Mouse (Mus musculus) adrenal gland, postnatal 36 days (tissue): Measurements from ENCODE around the gene Ankmy1. TPM values are rescaled to one million over a fixed set of nuclear protein-coding genes. Genes with fewer than 3 reads are reported as not detected.

Experiments used
- DNase-seq, 2 experiments: peaks; one replicate each; pipeline ENCODE4 v3.0.0; 2021; ENCODE audit warnings: mixed read lengths in 1 of 2
- total RNA-seq, 2 experiments: library from RNA; stranded (reverse); gene quantifications; 2 replicates each; pipeline ENCODE4 v1.2.3; 2021

Gene Ankmy1
- total RNA-seq, 2 experiments from 2014 or later = 0.93 to 1.0 TPM

DNA sequence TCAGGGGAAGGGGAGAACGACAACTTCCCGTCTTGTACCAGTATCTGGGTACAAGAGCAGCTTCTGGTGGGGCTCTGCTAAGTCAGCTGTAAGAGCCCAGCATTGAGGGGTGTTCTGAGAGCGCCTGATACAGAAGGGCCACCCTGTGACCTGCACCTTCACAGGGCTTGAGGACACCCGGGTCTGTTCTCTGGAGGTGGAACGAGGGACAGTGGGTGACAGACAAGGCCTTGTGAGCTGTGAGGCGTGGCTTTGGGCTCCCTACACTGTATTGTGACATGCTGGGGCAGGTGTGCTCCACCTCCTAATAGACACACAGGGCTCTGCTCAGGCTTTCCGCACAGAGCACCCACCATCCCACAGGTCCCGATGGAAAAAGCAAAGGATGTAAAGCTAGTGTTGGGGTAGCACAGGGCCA lies 9.0 kb upstream of the Ankmy1 start:
- DNase-seq = no peak

DNA sequence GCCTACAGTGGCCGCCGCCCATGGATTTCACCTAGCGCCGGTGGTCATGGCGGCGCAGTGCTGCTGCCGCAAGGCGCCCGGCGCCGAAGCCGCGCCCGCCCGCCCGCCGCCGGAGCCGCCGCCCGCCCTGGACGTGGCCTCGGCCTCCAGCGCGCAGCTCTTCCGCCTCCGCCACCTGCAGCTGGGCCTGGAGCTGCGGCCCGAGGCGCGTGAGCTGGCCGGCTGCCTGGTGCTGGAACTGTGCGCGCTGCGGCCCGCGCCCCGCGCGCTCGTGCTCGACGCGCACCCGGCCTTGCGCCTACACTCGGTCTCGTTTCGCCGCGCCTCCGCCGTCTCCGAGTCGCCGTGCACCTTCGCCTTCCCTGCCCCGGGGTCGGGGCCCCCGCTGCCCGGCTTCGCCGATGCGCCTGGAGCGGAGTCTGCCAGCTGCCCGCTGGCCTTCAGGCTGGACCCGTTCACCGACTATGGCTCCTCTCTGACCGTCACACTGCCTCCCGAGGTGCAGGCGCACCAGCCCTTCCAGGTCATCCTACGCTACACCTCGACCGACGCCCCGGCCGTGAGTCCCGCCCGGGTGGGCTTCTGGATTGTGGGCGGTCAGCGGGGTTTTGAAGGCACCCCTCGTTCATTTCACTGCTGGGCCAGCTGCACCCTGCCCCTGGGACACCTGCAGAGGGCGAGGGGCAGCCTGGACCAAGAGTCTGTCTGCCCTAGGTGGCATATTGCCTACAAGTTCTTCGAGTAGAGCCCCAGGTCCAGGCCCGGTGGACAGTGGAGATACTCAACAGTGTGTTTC lies 8.4 kb upstream of the Ankmy1 start:
- DNase-seq = peak; percentile 64 to 80

DNA sequence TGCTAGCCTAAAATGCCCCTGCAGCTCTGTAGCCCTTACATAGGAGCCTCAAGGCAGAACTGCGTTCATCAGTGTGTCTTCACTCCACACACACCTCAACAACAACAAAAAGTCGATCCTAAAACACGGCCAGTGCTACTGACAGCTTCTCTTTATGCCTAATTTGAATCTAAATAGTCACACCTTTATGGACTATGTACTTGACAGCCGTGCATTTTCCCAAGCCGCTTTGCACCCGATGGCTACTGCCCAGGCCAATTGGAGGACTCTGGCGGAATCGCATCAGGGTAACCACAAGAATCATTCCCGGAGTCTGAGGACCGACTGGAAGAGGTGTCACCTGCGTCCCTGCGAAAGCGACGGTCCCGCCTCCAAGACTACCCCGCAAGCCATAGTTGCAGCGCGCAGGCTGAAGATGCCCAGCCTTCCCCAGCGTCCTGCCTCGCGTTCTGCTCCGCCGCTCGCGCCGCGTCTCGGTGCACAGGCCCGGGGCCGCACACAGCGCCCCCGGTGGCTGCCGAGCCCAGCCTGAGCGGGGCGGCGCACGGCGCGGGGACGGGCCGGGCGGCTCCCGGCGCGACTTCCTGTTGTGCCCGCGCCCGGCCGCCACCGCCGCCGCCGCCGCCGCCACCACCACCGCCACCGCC lies 7.7 kb upstream of the Ankmy1 start, which contains the start of gene Rnpepl1:
TSS of gene Rnpepl1 (plus strand) at position 545 of the 647 bp plus-strand sequence.
- peak; percentile 86 to 90 for DNase-seq

DNA sequence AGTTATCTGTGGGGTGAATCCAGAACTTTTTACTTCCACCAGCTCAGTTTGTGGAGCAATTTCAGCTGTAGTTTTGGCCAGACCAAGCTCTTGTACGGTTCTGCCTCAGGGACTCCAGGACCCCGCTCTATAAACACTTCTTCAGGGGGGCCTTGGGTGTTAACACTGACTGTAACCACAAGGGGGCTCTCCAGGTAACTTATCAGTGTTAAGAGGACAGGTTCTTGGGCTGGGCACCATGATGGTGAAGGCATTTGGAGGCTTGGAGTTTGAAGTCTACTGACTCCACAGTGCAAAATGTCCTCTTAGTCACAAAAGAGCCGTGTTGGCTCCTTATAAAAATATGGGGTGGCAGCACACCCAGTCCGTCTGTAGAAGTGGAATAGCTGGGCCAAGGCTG lies 6.4 kb upstream of the Ankmy1 start:
- no peak for DNase-seq

DNA sequence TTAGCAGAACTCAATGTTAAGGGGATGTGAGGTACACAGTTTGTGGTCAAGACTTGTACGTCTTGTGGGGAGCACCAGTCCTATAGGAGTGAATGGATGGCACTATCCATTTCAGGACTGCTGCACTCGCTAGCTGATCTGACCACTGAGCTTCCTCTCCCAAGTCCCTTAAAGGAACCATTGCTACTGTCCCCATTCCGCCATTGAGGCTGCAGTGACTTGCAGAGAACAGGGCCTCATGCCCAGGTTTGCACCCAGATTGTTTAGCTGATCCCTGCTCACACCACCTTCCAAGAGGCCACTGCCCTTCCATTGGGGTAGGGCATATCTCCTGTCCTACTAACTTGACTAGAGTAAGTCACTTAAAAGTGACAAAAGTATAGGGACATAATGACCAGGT lies 6.0 kb upstream of the Ankmy1 start:
- DNase-seq = no peak

DNA sequence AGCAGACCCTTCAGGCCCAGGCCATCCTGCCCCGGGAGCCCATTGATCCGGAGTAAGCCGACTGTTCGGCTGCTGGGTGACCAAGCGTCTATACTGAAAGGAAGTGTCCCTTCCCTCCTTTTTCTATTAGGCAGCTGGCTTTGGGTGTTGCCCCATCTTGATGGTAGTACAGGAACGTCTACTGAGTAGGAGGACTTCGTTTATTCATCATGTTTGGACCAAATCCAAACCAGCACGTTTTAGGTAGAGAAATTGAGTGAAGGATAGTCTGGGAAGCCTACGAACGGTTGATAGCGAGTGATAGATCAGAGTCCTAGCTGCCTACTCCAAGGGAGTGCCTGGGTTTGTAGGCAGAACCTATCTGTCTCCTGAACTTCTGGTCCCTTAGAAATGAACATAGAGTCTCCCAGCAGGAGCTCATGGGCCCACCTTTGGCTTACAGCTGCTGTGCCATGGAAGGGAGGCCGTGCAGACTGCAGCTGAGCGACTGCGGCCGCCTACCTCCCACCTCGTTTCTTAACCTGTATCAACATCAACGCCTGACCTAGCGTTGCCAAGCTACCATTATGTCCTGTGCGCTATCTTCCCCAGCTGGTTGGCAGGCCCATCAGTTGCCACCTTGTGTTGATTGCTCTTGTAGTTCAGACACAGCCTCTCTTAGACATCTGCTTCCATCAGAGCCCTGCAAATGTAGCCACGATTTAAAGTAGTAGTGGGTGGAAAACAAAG lies 5.1 kb upstream of the Ankmy1 start:
- no peak for DNase-seq

DNA sequence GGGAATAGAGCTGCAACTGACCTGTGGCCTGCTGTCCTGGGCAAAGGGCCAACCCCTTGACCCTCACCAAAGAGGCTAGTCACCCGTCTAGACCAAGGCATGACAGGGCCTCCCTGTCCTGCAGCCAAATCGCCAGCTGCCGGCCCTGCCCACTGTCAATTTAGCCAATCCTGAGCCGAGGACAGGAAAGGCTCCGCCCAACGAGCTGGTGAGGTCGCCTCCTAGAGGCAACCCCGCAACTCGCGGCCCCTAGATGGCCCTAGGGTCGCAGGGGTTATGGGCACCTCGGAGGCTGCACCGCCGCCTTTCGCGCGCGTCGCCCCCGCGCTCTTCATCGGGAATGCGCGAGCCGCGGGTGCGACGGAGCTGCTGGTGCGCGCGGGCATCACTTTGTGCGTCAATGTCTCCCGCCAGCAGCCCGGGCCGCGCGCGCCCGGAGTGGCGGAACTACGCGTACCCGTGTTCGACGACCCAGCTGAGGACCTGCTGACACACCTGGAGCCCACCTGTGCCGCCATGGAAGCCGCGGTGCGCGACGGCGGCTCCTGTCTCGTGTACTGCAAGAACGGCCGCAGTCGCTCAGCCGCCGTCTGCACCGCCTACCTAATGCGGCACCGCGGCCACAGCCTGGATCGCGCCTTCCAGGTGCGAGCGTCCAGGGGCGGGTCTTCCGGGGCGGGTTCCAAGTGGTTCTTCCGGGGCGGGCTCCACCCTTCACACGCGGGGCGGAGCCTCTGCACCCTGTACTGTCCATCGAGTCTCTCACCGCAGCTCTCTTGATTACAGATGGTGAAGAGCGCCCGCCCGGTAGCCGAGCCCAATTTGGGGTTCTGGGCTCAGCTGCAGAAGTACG lies 4.3 kb upstream of the Ankmy1 start, which contains the start of gene Dusp28:
TSS of gene Dusp28 (plus strand) at position 203 of the 853 bp plus-strand sequence.
- DNase-seq = peak; percentile 95 to 97

DNA sequence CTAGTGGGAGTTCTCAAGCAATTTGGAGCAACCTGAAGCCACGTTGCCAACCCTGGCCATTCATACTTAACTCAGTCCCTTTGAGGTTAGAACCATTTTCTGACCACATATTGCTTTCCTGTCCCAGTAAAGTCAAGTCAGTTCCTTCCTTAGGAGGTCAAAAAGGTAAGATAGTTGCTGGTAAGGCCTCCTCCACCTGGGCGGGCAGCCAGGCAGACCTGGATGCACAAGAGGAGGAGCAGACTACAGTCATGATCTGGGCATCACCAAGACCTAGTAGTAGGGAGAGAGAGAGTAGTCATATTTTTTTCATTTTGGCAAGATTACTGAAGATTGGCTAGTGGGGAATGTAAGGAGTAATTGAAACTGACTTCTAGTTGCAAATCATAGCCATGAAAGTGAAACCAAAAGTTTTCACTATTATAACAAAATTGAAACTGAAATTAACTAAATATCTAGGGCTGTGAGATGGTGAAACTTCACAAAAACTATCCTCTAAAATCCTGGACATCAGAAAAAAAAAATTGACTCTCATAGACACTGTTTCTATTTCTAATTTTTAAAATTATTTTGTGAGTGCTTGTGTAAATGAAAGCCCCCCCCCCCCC lies 3.1 kb upstream of the Ankmy1 start:
- no peak for DNase-seq

DNA sequence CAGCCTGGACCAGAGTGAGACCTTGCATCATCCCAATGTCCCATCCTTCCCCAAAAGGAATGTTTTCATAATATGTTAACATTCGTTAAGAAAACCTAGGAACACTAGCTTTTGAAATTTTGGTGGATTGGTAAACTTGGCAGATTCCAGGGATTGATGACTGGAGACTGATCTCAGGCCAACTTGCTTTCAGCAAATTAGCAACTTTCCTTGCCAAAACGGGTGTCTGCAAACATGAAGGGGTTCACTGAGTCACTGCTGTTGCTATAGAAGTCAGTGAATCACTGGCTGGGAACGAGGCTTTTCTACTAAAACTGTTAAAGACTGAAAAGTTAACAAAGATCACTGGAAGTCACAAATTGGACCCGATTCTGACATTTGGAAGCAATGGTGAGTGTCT lies 921 bp upstream of the Ankmy1 start:
- DNase-seq = peak; percentile 42 to 44

DNA sequence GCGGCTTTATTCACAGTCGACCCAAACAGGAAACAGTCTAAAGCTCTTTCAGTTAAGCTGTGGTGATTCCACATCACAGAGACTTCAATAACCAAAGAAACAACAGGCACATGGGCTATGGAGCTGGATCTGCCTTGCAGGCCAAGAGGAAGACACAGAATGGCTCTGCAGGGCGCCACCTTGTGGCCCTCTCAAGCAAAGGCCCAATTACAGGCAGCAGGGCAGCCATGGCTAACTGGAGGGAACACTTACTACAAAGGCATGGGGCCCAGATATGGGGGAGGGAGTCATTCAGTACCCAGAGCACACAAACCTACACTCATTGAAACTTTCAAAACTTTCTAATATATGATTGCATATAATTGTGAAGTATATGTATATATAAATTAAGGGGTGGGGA lies 7.6 kb downstream of the Ankmy1 start:
- DNase-seq = peak; percentile 81 to 86

DNA sequence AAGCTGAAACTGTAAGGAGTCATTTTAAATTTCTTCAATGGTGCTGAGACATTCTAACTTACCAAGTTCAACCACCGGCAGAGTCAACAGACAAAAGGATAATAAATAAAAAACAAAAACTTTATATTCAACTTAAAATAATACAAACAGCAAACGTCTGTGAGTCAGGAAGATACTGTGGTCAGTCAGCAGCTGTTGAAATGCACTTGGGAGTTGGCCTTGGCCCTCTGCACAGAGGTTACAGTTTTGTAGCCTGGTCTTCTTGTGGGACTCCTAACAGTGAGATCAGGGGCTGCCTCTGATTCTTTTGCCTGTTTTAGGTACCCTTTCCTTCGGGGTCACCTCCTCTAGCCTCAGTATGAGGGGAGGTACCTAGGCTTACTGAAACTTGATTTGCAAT lies 8.8 kb downstream of the Ankmy1 start:
- no peak for DNase-seq

DNA sequence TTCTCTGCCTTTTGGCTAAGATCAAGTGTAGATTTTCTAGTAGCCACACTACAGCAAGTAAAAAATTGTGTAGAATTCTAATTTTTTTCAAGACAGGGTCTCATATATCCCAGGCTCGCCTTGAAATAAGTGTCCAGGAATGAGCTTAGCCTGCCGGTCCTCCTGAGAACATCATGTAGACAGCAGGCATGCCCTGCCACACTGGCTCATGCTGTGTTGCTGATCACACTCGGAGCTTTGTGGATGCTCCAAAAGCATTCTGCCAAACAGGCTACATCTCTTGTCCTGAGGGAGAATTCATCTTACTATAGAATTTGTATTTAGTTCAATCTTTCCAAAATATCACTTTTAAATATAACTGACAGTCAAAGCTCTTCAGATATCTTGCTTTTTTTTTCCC lies 9.9 kb downstream of the Ankmy1 start:
- DNase-seq = no peak

DNA sequence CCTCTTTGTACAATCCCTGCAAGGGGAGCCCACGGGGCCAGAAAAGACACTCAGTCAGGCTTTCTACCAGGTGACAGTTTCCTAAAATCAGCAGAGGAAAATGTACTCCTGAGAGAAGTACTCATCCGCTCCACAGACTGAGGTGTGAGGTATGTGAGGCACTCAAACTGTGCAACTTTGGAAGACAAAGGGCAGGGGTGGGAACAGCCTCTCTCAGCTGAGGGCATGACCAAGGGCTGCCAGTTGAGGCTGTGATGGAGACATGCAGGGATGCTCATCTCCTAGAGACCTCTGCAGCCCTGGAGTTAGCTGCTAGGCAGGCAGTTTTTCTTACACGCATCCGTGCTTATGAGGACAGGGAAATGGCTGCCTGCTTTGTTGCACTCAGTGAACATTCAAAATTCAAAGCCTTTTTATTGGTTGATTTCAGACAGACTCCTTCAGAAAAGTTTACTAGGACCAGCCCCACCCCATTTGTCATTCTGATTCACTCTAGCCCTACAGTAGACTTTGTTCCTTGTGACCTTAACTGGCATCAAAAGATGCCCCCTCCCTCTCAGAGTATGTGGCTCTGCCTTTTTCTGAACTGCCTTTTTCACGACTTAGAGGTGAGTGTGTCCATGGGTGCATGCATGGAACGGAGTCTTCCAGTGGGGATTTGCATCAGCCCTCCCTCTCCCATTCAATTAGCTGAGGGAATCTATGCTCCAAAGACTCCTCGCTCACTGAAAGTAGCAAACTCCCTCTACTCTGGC lies 13.6 kb downstream of the Ankmy1 start:
- no peak for DNase-seq

DNA sequence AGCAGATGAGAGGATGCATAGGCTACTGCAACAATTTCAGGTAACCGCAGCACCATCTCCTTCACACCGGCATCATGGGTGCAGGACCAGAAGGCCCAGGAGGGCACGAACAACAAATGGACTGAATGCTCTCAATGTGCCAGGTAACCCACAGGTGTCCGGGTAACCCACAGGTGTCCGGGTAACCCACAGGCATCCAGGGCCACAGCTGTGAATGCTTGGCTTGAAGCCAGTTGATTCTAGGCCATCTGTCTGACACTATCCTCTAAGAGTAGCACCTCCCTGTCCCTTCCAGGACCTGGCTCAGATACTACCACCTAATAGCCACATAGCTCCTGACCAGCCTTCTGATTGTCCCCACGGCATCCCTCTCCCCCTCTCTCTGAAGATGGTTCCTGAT lies 20.7 kb downstream of the Ankmy1 start:
- DNase-seq = no peak

DNA sequence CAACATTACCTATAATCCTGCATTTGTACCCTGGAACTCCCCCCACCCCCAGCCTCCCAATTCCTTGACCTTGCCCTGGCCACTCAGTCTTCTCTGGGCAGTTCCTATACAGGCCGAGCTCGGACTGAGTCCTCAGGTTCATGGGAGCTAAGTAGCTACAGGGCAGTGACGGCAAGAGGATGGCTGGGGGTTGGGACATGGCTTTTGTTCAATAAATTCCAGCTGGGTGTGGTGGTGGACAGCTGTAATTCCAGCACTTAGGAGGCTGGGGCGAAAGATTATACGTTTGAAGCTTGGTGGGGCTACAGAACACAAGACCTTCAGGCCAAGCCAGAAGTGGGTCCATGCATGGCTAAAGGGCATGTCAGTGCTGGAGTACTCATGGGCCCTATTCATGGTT lies 22.6 kb downstream of the Ankmy1 start:
- DNase-seq = no peak

DNA sequence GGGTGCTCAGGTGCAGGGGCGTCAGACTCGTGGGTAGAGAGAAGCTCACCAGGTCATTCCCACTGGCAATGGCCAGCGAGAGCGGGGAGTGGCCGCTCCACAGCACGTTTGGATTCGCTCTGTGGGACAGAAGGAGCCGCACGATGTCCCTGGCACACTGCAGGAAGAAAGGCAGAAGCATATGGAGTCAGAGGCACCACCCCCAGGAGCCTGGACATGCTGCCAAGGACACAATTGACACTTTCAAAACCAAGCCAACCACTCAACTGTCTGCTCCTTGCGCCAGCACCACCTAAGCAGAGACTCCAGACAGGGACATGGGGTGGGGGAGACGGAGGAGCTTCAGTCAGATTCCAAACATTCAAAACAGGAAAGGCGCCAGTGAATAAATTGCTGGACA lies 23.4 kb downstream of the Ankmy1 start:
- DNase-seq = no peak

DNA sequence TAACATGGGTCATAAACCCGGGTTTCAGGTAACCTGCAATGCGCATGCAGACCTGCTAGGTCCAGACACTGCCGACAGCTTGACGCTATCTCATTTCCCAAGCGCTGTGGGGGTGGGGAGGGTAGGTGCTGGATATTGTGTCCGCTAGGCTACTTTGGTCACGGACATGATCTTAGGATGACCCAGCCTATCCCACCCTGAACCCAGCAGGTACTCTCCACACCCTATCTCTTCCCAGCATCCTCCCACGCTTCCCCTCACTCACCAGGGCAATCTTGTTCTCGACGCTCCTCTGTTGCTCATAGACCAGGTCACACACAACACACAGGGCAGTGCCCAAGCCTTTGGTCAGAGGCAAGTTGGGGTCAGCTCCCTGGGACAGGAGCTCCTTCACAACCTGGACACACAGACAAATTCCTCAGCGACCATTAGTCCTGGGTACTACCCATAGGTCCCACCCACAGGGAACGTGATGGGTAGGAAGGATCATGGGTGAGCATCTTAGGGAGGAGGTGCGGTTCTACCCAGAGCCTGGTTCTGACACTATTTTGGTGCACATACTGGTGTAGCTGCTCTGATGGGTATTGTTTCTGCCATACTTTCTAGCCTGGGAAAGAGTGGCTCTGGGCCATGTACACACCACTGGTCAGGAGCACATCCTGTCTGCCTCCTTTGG lies 24.5 kb downstream of the Ankmy1 start:
- no peak for DNase-seq

DNA sequence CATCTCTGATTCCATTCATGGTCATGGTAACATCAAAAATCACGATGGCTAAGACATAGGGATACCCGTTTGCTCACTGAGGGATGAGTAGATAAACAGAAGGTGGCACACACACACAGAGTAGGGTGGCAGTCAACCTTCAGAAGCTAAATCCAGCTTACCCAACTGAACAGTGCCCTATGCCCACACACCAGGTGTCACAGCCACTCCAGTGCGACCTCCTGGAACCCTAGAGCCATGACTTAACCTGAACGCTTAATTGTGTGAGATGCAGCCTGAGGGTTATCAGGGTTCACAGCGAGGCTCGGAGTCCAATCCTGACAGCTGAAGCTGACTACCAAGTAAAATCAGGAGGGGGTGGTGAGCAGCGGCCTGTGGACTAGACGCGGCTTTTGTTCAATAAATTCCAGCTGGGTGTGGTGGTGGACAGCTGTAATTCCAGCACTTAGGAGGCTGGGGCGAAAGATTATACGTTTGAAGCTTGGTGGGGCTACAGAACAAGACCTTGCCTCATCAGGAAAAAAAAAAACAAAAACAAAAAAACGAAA lies 25.2 kb downstream of the Ankmy1 start:
- no peak for DNase-seq

DNA sequence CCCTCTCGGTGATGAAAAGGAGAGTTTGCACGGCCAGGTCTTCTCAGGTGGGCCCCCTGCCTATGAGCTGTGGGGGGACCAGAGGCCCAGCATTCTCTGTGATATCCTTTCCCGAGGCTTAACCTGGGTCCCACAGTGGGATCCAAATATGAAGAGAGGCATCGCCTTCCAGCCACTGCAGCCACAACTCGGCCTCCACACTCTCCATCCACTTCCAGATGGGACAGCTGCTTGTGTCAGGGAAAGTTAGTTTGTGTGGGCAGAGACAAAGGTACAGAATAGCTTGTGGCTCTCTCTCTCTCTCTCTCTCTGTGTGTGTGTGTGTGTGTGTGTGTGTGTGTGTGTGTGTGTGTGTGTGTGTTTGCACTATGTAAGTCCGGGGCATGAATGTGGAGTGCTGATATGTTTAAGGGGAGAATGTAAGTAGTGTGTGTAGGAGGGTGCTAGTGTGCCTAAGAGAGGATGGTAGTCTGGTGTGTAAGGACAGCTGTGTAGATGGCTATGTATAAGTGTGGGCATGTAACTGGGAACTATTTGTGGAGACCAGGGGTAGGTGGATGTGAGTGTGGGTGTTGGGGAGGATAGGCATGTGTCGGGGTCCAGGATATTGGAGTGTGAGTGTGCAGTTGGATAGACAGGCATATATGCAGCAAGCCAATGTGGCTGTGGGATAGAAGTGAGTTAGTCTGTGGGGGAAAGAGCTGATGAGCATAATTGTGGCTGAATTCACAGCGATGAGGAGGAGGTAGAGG lies 27.2 kb downstream of the Ankmy1 start:
- no peak for DNase-seq
